Mouse (Mus musculus) forebrain, embryonic 14.5 days (tissue): ENCODE measurements at regions not wholly inside any gene's neighbourhood (a gene's known extent, or its start where the extent isn't known, plus 50 kb on each side); places are given as distances from the start of the nearest gene placed in this dataset.

Experiments used
- ATAC-seq: fragments of 200-750 bp; cut with Nextera tagmentation; 2 replicates; pipeline ENCODE4 v1.8.0; 2017; ENCODE audit warnings: mild to moderate bottlenecking, moderate library complexity
- DNase-seq: peaks from one replicate; pipeline ENCODE4 v3.0.0-alpha.2; 2015; ENCODE audit warnings: low spot score
- H3K27ac ChIP-seq: fragments of 300-500 bp; sonication (generic); 2 replicates; pipeline ENCODE4 v1.5.1; 2014; ENCODE audit warnings: low read depth, mild to moderate bottlenecking, control low read depth, low read length, moderate library complexity
- H3K27me3 ChIP-seq: fragments of 300-500 bp; sonication (generic); replicated peaks from 2 replicates; pipeline ENCODE4 v1.6.1; 2014; ENCODE audit warnings: low read length, control low read depth, mixed read lengths; ENCODE audit not compliant: control insufficient read depth, insufficient read depth
- H3K36me3 ChIP-seq: fragments of 300-500 bp; sonication (generic); 2 replicates; pipeline ENCODE4 v1.6.1; 2014; ENCODE audit warnings: low read length, control low read depth; ENCODE audit not compliant: control insufficient read depth, insufficient read depth
- H3K4me1 ChIP-seq: fragments of 300-500 bp; sonication (generic); 2 replicates; pipeline ENCODE4 v1.6.1; 2014; ENCODE audit warnings: antibody characterized with exemption, low read length, control low read depth; ENCODE audit not compliant: control insufficient read depth, insufficient read depth
- H3K4me2 ChIP-seq: fragments of 300-500 bp; sonication (generic); 2 replicates; pipeline ENCODE4 v1.6.1; 2014; ENCODE audit warnings: mild to moderate bottlenecking, control low read depth, low read length
- H3K4me3 ChIP-seq: fragments of 300-500 bp; sonication (generic); 2 replicates; pipeline ENCODE4 v1.5.1; 2014; ENCODE audit warnings: low read depth, low read length, control low read depth
- H3K9ac ChIP-seq: fragments of 300-500 bp; sonication (generic); 2 replicates; pipeline ENCODE4 v1.6.1; 2014; ENCODE audit warnings: mild to moderate bottlenecking, low read length, control low read depth, moderate library complexity
- H3K9me3 ChIP-seq: fragments of 300-500 bp; sonication (generic); replicated peaks from 2 replicates; pipeline ENCODE4 v1.6.1; 2016; ENCODE audit warnings: low read length, control low read depth, mixed read lengths; ENCODE audit not compliant: control insufficient read depth
- WGBS: fragments of 180-500 bp; shearing (Covaris S2); extraction: QIAGEN DNeasy Blood & Tissue Kit; methylation state at CpG from one replicate; pipeline ENCODE4 v1.1.7; 2014; 5-methylcytosine and 5-hydroxymethylcytosine counted together

GRCm38 (mm10) chr7:136082253-136082867 is 366.2 kb upstream of the Mki67 start:
- Histone ChIP-seq H3K4me3 (no peak overlapping the region), H3K27ac (no peak overlapping the region; the same call in 1 of the 2 replicates), H3K4me2 (0 out of 2 replicates have a peak overlapping the region, but pooled peaks have one; percentile 3), H3K9ac (no peak overlapping the region), H3K36me3 (no peaks in the 10 kb centered on the region), H3K9me3 (no peaks in the 10 kb centered on the region), H3K4me1 (peaks cover 35% of the 10 kb centered on the region), H3K27me3 (no peaks in the 10 kb centered on the region; the same call in 1 of the 2 replicates)
- peak; percentile 68 for DNase-seq
- peak; percentile 30; the same call in 1 of the 2 replicates for ATAC-seq
- 56% methylated on average over 4 of the region's 4 CpGs for WGBS

- no peaks in the 10 kb centered on the region; the same call in 1 of the 2 replicates for H3K27me3 ChIP-seq
- H3K9me3 ChIP-seq, result no peaks in the 10 kb centered on the region
- 0 out of 2 replicates have a peak, but pooled peaks have one; percentile 15 for ATAC-seq
- WGBS, result 35% methylated on average over 10 of the region's 10 CpGs
- no peak overlapping the region for H3K9ac ChIP-seq
- H3K4me2 ChIP-seq, result no peak overlapping the region
- peaks cover 35% of the 10 kb centered on the region for H3K4me1 ChIP-seq
- peak; percentile 28 for DNase-seq
- H3K36me3 ChIP-seq, result no peaks in the 10 kb centered on the region
- H3K4me3 ChIP-seq, result no peak overlapping the region
- H3K27ac ChIP-seq, result peak overlapping the region; percentile 27
Measured at GRCm38 (mm10) chr7:136083005-136083404, 366.8 kb upstream of the Mki67 start.

- H3K4me1 ChIP-seq, result peaks cover 35% of the 10 kb centered on the region
- 6% methylated on average over 14 of the region's 14 CpGs for WGBS
- H3K27ac ChIP-seq, result peak overlapping the region; percentile 50
- H3K27me3 ChIP-seq, result no peaks in the 10 kb centered on the region; the same call in 1 of the 2 replicates
- ATAC-seq (peak; percentile 93), DNase-seq (peak; percentile 92)
- no peak overlapping the region for H3K9ac ChIP-seq
- no peak overlapping the region for H3K4me2 ChIP-seq
- no peak overlapping the region for H3K4me3 ChIP-seq
- H3K36me3 ChIP-seq, result no peaks in the 10 kb centered on the region
- no peaks in the 10 kb centered on the region for H3K9me3 ChIP-seq
Measured at GRCm38 (mm10) chr7:136083571-136084342, 367.6 kb upstream of the Mki67 start.

GRCm38 (mm10) chr7:136088785-136089184 is 372.6 kb upstream of the Mki67 start:
- H3K9me3 ChIP-seq, result no peaks in the 10 kb centered on the region
- 76% methylated on average over 6 of the region's 6 CpGs for WGBS
- H3K4me1 ChIP-seq, result peaks cover 6% of the 10 kb centered on the region
- H3K36me3 ChIP-seq, result no peaks in the 10 kb centered on the region
- H3K27ac ChIP-seq, result no peak overlapping the region
- no peak for DNase-seq
- ATAC-seq, result no peak
- H3K4me2 ChIP-seq, result no peak overlapping the region
- no peak overlapping the region for H3K9ac ChIP-seq
- H3K4me3 ChIP-seq, result no peak overlapping the region
- H3K27me3 ChIP-seq, result no peaks in the 10 kb centered on the region

- Histone ChIP-seq H3K4me1 (peaks cover 7% of the 10 kb centered on the region; the same call in 1 of the 2 replicates), H3K4me2 (peak overlapping the region; percentile 2; the same call in 1 of the 2 replicates), H3K27ac (no peak overlapping the region), H3K4me3 (no peak overlapping the region), H3K9me3 (no peaks in the 10 kb centered on the region), H3K27me3 (no peaks in the 10 kb centered on the region), H3K36me3 (no peaks in the 10 kb centered on the region), H3K9ac (no peak overlapping the region)
- DNase-seq (peak; percentile 37), ATAC-seq (no peak)
- 37% methylated on average over 14 of the region's 14 CpGs for WGBS
Measured at GRCm38 (mm10) chr7:136094681-136095360, 378.7 kb upstream of the Mki67 start.

- no peak for ATAC-seq
- Histone ChIP-seq H3K4me1 (no peaks in the 10 kb centered on the region), H3K4me2 (no peak overlapping the region), H3K4me3 (no peak overlapping the region), H3K9me3 (no peaks in the 10 kb centered on the region), H3K27me3 (no peaks in the 10 kb centered on the region), H3K36me3 (no peaks in the 10 kb centered on the region), H3K27ac (no peak overlapping the region), H3K9ac (no peak overlapping the region)
- 90% methylated on average over 4 of the region's 4 CpGs for WGBS
- no peak for DNase-seq
Measured at GRCm38 (mm10) chr7:136104021-136104420, 387.9 kb upstream of the Mki67 start.

- no peaks in the 10 kb centered on the region for H3K27me3 ChIP-seq
- no peak overlapping the region for H3K27ac ChIP-seq
- no peaks in the 10 kb centered on the region for H3K36me3 ChIP-seq
- no peak overlapping the region for H3K4me2 ChIP-seq
- no peak overlapping the region for H3K9ac ChIP-seq
- DNase-seq, result no peak
- 82% methylated on average over 6 of the region's 6 CpGs for WGBS
- no peak overlapping the region for H3K4me3 ChIP-seq
- H3K9me3 ChIP-seq, result no peaks in the 10 kb centered on the region
- no peak for ATAC-seq
- H3K4me1 ChIP-seq, result no peaks in the 10 kb centered on the region
Measured at GRCm38 (mm10) chr7:136112163-136112562, 396.0 kb upstream of the Mki67 start.

GRCm38 (mm10) chr7:136120930-136121329 is 404.8 kb upstream of the Mki67 start:
- H3K9ac ChIP-seq, result no peak overlapping the region
- H3K9me3 ChIP-seq, result no peaks in the 10 kb centered on the region
- H3K27me3 ChIP-seq, result no peaks in the 10 kb centered on the region
- H3K4me3 ChIP-seq, result no peak overlapping the region
- H3K36me3 ChIP-seq, result no peaks in the 10 kb centered on the region
- DNase-seq (no peak), ATAC-seq (no peak)
- WGBS, result 68% methylated on average over 7 of the region's 7 CpGs
- H3K4me2 ChIP-seq, result no peak overlapping the region
- H3K4me1 ChIP-seq, result no peaks in the 10 kb centered on the region
- no peak overlapping the region for H3K27ac ChIP-seq
